Mouse (Mus musculus) lung, embryonic 16.5 days (tissue): ENCODE data around the gene Iqcf1. TPM values are rescaled to one million over a fixed set of nuclear protein-coding genes. Genes with fewer than 3 reads are reported as not detected.
A peak's percentile ranks its signal among the peaks of the same experiment; 100 is the strongest.

Experiments
- ATAC-seq: fragments of 200-750 bp; cut with Nextera tagmentation; 2 replicates; pipeline ENCODE4 v1.8.0; 2017; ENCODE audit warnings: low read depth, mild to moderate bottlenecking, moderate library complexity
- H3K27ac ChIP-seq: fragments of 300-500 bp; sonication (generic); 2 replicates; pipeline ENCODE4 v1.5.1; 2014; ENCODE audit warnings: mild to moderate bottlenecking, control low read depth, low read length
- H3K27me3 ChIP-seq: fragments of 300-500 bp; sonication (generic); 2 replicates; pipeline ENCODE4 v1.6.1; 2014; ENCODE audit warnings: low read depth, low read length, mixed read lengths; ENCODE audit not compliant: control insufficient read depth, insufficient read depth
- H3K36me3 ChIP-seq: fragments of 300-500 bp; sonication (generic); 2 replicates; pipeline ENCODE4 v1.6.1; 2014; ENCODE audit warnings: low read length; ENCODE audit not compliant: control insufficient read depth, insufficient read depth
- H3K4me1 ChIP-seq: fragments of 300-500 bp; sonication (generic); replicated peaks from 2 replicates; pipeline ENCODE4 v1.6.1; 2014; ENCODE audit warnings: low read length, mixed read lengths; ENCODE audit not compliant: control insufficient read depth, insufficient read depth
- H3K4me2 ChIP-seq: fragments of 300-500 bp; sonication (generic); 2 replicates; pipeline ENCODE4 v1.6.1; 2014; ENCODE audit warnings: low read depth, low read length, control low read depth
- H3K4me3 ChIP-seq: fragments of 300-500 bp; sonication (generic); 2 replicates; pipeline ENCODE4 v1.5.1; 2014; ENCODE audit warnings: mild to moderate bottlenecking, low read length, control low read depth
- H3K9ac ChIP-seq: fragments of 300-500 bp; sonication (generic); 2 replicates; pipeline ENCODE4 v1.6.1; 2014; ENCODE audit warnings: low read length, control low read depth
- H3K9me3 ChIP-seq: fragments of 300-500 bp; sonication (generic); 2 replicates; pipeline ENCODE4 v1.6.1; 2016; ENCODE audit warnings: low read length; ENCODE audit not compliant: control insufficient read depth
- WGBS: fragments of 180-500 bp; shearing (Covaris S2); extraction: QIAGEN DNeasy Blood & Tissue Kit; methylation state at CpG from one replicate; pipeline ENCODE4 v1.1.7; 2014; 5-methylcytosine and 5-hydroxymethylcytosine counted together
- polyA plus RNA-seq: library from polyadenylated mRNA; unstranded; fragments of >200 nt; fragmentation: Nextera tagmentation; extraction: Ambion mirVana; gene quantifications from 2 replicates; pipeline ENCODE4 v1.2.1, GENCODE M21; 2015

Iqcf1 gene
- polyA plus RNA-seq, 1 experiment from 2014 or later = not detected

DNA sequence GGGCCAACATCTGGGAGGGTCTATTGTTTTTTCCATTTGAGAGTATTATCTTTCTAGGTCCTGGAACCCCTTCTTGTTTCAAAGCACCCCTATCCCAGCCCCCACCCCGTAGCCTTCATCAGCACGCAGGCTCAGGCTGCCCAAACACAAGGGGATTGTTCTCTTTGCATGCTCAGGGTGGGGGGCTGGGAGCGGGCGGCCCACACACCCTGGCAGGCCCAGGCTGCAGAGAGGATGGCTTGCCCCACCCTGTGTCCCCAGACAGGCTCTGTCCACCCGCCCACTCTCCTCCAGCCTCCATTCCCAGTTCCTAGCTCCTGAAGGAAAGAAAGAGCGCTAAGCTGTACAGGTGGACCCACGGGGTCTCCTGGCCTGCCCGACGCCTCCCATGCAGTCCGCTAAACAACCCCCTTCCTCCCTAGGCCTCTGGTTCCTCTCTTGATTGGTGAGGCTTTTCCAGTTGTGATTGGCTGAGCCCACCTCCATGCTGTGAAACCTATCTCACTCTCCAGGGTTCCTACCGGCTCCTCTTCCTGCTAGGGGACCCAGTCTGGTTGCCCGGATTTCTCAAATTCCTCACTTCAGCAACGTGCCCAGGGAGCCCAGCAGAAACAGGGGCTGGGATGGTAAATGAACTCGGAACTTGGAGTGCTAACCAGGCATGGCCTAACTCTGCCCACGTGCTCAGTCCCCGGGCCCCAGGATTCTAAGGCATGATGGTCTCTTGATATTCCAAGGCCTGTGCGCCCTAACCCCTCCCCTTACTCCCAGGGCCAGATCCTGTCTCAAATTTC is 44.7 kb upstream of the Iqcf1 start:
- peaks cover 46% of the 10 kb centered on the region for H3K4me1 ChIP-seq

DNA sequence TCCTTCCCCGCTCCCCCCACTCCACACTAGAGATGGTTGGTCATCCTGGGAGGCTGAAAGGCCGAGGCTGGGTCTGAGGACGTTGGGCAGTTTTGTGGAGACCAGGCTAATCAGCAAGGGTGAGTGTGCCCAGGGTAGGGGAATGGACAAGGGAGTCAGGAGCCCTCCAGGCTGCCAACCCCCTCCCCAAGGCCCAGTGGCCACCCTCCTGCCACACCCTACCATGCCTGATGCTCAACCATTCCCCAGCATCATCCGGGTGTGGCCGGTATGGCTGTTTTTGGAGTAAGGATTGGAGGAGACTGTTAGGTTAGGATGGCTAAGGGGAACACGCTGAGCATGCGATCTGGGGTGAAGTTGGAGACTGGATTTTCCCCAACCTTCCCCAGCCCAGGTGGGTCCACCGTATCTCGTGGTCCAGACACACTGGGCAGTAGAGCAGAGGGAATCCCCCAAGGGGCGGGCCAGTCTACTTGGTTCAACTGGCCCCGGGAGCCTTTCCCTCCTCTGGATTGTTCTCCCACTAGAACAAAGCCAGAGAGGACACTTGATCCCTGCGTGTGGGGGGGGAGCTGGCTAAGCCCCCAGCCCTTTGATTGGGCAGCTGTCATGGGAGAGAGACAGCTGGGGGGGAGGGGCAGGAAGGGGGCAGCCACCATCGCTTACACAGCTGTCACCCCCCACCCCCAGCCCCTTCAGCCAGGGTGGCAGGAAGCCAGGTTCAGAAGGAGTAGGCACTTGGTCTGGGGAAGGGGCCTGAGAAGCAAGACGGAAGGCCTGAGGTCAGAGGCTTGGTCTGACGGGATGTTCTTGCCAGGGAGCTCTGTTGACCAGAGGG is 43.2 kb upstream of the Iqcf1 start:
- Histone ChIP-seq H3K36me3 (no peaks in the 10 kb centered on the region), H3K4me2 (peak overlapping the region; percentile 88), H3K27me3 (no peaks in the 10 kb centered on the region), H3K27ac (peak overlapping the region; percentile 33; the same call in 1 of the 2 replicates), H3K4me1 (peaks cover 35% of the 10 kb centered on the region), H3K9ac (peak overlapping the region; percentile 25), H3K4me3 (no peak overlapping the region), H3K9me3 (no peaks in the 10 kb centered on the region)
- 23% methylated on average over 15 of the region's 15 CpGs for WGBS
- peak; percentile 1; the same call in 1 of the 2 replicates for ATAC-seq

More for the DNA sequence above, 44.7 kb upstream of the Iqcf1 start:
- no peaks in the 10 kb centered on the region for H3K9me3 ChIP-seq
- peak overlapping the region; percentile 70 for H3K27ac ChIP-seq
- H3K9ac ChIP-seq = peak overlapping the region; percentile 82
- H3K4me3 ChIP-seq = peak overlapping the region; percentile 70
- ATAC-seq = no peak
- H3K4me2 ChIP-seq = peak overlapping the region; percentile 88
- 4% methylated on average over 17 of the region's 17 CpGs for WGBS
- no peaks in the 10 kb centered on the region for H3K27me3 ChIP-seq
- H3K36me3 ChIP-seq = no peaks in the 10 kb centered on the region

DNA sequence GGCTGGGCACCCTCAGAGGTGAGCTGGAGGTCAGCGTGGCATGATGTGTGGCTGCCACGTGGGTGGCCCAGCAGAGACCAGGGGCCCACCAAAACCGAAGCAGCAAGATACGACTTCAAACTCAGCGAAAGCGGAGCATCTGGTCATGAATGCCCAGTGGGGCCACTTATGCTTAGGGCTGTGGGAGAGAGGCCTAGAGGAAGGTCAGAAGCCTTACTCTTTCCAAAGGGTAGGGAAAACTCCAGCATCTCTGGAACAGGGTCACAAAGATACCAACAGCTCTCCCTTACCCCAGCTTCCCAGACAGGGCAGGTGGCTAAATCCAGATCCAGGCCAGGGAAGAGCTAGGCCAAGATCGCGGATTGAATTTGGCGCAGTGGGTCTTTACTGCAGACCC is 42.6 kb upstream of the Iqcf1 start:
- peak overlapping the region; percentile 33; the same call in 1 of the 2 replicates for H3K27ac ChIP-seq
- WGBS = 49% methylated on average over 9 of the region's 9 CpGs
- H3K9me3 ChIP-seq = no peaks in the 10 kb centered on the region
- H3K36me3 ChIP-seq = peaks cover 2% of the 10 kb centered on the region
- no peak overlapping the region for H3K4me2 ChIP-seq
- no peak overlapping the region for H3K4me3 ChIP-seq
- peaks cover 35% of the 10 kb centered on the region for H3K4me1 ChIP-seq
- no peak for ATAC-seq
- H3K9ac ChIP-seq = peak overlapping the region; percentile 21; the same call in 1 of the 2 replicates
- no peaks in the 10 kb centered on the region for H3K27me3 ChIP-seq

DNA sequence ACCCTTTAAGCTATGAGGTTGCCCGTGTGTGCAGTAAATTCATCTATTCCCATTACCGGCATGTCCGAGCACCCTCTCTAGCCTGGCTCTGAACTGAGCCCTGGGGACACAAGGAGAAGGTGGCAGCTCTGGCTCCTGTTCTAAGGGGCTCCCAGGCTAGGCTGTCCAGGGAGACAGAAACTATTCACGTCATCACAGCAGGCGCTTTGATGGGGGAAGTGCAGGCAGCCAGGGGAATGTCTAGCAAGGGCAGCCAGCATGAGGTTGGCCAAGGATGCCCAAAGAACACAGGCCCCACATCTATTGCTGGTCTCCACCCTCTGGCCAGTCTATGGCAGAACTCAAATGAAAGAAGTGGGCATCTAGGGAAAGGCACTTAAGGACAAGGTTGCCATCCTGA is 41.8 kb upstream of the Iqcf1 start:
- H3K27ac ChIP-seq = no peak overlapping the region

DNA sequence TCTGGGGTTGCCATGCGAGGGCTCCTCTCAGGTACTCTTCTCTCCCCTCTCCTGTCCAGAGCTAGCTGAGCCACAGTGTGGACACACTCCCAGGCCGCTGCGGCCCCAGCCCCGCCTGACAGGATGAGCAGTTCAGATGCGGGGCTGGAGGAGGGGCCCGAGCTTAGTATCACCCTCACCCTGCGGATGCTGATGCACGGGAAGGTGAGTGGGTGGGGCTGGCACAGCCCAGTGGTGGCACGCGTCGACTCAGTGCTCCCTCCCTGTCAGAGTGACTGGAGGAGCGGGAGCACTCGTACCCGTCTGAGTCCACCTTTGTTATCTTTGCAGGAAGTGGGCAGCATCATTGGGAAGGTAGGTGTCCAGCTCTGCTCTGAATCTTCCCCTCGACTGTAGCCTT is 39.8 kb upstream of the Iqcf1 start:
- H3K36me3 ChIP-seq = peaks cover 9% of the 10 kb centered on the region

More for the DNA sequence above, 41.8 kb upstream of the Iqcf1 start:
- Histone ChIP-seq H3K36me3 (peaks cover 6% of the 10 kb centered on the region), H3K4me3 (no peak overlapping the region), H3K9me3 (no peaks in the 10 kb centered on the region), H3K9ac (no peak overlapping the region), H3K4me2 (no peak overlapping the region), H3K4me1 (peaks cover 31% of the 10 kb centered on the region), H3K27me3 (no peaks in the 10 kb centered on the region)
- 74% methylated on average over 5 of the region's 5 CpGs for WGBS
- no peak for ATAC-seq

DNA sequence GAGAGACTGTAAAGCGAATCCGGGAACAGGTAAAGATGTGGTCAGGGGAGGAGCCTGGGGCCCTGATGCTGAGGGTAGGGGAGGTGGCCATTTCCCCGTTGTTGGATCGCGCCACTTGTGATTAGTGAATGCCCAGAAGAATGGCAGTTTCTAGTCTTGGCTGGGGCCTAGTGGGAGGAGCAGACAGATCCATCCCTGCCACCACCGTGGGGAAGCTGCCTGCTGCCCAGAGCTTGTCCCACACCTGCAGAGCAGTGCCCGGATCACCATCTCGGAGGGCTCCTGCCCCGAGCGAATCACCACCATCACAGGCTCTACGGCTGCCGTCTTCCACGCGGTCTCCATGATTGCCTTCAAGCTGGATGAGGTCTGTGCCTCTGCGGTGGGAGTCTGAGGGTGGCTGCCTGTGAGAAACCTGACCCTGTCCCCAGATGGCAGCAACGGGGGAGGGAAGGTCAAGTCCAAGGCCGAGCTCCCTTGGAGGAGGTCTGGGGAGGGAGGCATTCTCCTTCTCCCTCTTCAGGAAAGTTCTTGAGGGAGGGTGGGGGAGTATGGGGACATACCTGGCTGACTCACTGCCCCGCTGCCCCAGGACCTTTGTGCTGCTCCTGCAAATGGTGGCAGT is 39.3 kb upstream of the Iqcf1 start:
- Histone ChIP-seq H3K27ac (no peak overlapping the region), H3K9ac (no peak overlapping the region), H3K36me3 (peaks cover 9% of the 10 kb centered on the region), H3K4me2 (no peak overlapping the region), H3K27me3 (no peaks in the 10 kb centered on the region), H3K4me1 (peaks cover 24% of the 10 kb centered on the region), H3K4me3 (no peak overlapping the region), H3K9me3 (no peaks in the 10 kb centered on the region)
- WGBS = 74% methylated on average over 18 of the region's 18 CpGs
- no peak for ATAC-seq

More for the DNA sequence above, 39.8 kb upstream of the Iqcf1 start:
- H3K4me3 ChIP-seq = no peak overlapping the region
- H3K9me3 ChIP-seq = no peaks in the 10 kb centered on the region
- H3K27ac ChIP-seq = no peak overlapping the region
- H3K4me1 ChIP-seq = peaks cover 26% of the 10 kb centered on the region
- H3K27me3 ChIP-seq = no peaks in the 10 kb centered on the region
- H3K9ac ChIP-seq = no peak overlapping the region
- 70% methylated on average over 15 of the region's 15 CpGs for WGBS
- ATAC-seq = no peak
- H3K4me2 ChIP-seq = no peak overlapping the region

DNA sequence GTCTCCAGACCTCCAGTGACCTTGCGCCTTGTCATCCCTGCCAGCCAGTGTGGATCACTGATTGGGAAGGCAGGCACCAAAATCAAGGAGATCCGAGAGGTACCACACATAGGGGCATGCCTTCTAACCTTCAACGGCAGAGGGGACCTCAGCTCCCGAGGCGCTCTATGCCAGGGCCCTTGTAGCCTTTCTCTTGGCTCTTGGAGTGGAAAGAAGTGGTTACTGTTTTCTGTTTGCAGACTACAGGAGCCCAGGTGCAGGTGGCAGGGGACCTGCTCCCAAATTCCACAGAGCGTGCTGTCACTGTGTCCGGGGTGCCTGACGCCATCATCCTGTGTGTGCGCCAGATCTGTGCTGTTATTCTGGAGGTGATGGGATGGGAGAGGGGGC is 38.7 kb upstream of the Iqcf1 start:
- H3K4me3 ChIP-seq = no peak overlapping the region
- no peak overlapping the region for H3K4me2 ChIP-seq
- peaks cover 9% of the 10 kb centered on the region for H3K36me3 ChIP-seq
- H3K9ac ChIP-seq = no peak overlapping the region
- 82% methylated on average over 9 of the region's 9 CpGs for WGBS
- ATAC-seq = no peak
- no peak overlapping the region for H3K27ac ChIP-seq
- no peaks in the 10 kb centered on the region for H3K27me3 ChIP-seq
- no peaks in the 10 kb centered on the region for H3K9me3 ChIP-seq
- peaks cover 21% of the 10 kb centered on the region for H3K4me1 ChIP-seq

DNA sequence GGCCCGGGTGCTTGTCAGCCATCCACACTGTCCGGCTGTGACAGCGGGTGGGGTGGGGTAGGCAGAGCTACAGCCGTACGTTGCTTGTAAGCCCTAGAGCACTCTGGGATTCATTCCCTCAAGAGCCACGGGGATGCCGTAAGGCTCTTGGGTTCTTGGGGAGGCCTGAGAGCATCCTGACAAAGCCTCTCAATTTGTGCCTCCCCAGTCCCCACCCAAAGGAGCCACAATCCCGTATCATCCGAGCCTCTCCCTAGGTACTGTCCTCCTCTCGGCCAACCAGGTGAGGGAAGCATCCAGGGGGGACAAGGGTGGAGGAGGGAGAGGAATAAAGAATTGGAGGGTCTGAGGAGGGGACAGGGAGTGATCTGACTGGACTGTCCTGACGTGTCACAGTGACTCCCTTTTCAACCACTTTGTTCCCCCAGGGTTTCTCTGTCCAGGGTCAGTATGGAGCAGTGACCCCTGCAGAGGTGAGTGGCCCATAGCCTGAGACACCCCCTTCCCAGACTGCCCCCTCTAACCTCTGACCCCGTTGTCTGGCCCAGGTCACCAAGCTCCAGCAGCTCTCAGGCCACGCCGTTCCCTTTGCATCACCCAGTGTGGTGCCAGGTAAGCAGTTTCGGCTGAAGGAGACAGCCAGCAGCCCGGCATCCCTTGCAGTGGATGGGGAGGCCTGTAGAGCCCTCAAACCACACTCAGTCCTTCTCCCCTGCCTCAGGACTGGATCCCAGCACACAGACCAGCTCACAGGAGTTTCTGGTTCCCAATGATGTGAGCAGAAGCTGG is 37.9 kb upstream of the Iqcf1 start:
- ATAC-seq = no peak
- no peaks in the 10 kb centered on the region for H3K9me3 ChIP-seq
- peaks cover 13% of the 10 kb centered on the region for H3K4me1 ChIP-seq
- no peak overlapping the region for H3K9ac ChIP-seq
- H3K4me3 ChIP-seq = no peak overlapping the region
- no peaks in the 10 kb centered on the region for H3K27me3 ChIP-seq
- no peak overlapping the region for H3K4me2 ChIP-seq
- 76% methylated on average over 16 of the region's 16 CpGs for WGBS
- peaks cover 9% of the 10 kb centered on the region for H3K36me3 ChIP-seq
- no peak overlapping the region for H3K27ac ChIP-seq
